10 mouse cellular contexts compared by ENCODE assay signal in the genomic region with DNA sequence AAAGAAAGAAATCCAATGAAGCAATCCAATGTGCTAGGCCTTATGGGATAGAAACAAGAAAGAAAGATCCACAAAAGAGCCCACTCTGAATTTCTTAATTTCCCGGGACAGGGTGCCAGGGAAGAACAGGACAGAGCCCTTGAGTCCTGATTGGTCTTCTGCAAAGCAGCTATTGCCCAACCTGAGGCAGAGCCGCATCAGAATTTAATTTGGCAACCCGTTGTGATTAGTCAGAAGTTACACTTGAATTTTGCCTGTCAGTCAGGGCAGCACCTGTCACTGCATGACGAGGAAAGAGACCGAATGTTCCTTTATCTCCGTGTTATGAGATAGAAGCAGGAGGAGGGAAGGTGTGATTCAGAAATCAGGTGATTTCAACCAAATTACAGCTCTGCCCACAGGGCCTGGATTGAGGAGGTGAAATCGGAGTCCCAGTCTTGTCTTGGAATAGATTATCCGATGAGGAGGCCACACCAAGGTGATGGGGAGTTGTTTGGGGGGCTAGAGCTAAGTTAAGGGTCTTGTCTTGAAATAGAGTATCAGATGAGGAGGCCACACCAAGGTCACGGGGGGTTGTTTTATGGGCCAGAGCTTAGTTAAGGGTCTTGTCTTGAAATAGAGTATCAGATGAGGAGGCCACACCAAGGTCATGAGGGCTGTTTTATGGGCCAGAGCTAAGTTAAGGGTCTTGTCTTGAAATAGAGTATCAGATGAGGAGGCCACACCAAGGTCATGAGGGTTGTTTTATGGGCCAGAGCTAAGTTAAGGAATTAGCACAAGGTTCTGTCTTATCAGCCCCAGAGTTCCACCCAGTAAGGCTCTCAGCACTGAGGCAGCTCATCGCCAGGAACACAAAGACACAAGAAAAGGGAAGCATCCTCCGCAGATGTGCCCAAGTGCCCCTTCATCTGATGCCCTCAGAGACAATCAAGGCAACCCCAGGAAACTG. TPM values are rescaled to one million over a fixed set of nuclear protein-coding genes. Genes with fewer than 3 reads are reported as not detected.
A peak's percentile ranks its signal among the peaks of the same experiment; 100 is the strongest.
DNase-seq lines count a peak whose midpoint lies in the region; ATAC-seq and TF ChIP-seq lines count a peak whose summit lies in the region.
"Had no signal": no experiment of that assay in that cellular context is flagged by ENCODE, and none has a peak within 500 bp of the region (broad histone marks: within the 10 kb centered on the region; RNA-seq: fewer than 3 reads in every experiment).

Gene Adh1 (plus strand): TSS at position 271 of the 949 bp plus-strand sequence.

- H3K9me3 ChIP-seq in midbrain, embryonic 11.5 days (ENCODE audit: control insufficient read depth, low read length): no peaks in the 10 kb centered on the region
- no peaks in the 10 kb centered on the region for H3K9me3 ChIP-seq in midbrain, embryonic 14.5 days (ENCODE audit: control insufficient read depth, low read length)
- no peaks in the 10 kb centered on the region for H3K9me3 ChIP-seq in heart, postnatal 0 days (replicated peaks; ENCODE audit: control insufficient read depth, low read length)
- no peaks in the 10 kb centered on the region for H3K9me3 ChIP-seq in stomach, postnatal 0 days (ENCODE audit: control insufficient read depth, low read length)

- DNase-seq in heart, adult 18-20 months: no peak
- no peak for DNase-seq in heart, adult 9 months (ENCODE audit: low spot score in 2 of 2)
- DNase-seq in midbrain, embryonic 11.5 days (ENCODE audit: low spot score, missing footprints): peak; percentile 59
- DNase-seq in midbrain, embryonic 14.5 days: no peak
- no peak for DNase-seq in heart, postnatal 0 days (ENCODE audit: low spot score)
- DNase-seq in stomach, postnatal 0 days (ENCODE audit: low spot score): no peak
- DNase-seq in right cerebral cortex, adult 2 months (ENCODE audit: low spot score in 2 of 2): no peak
- DNase-seq in layer of hippocampus, postnatal 10 days (ENCODE audit: low spot score in 2 of 2): no peak
- DNase-seq: spleen, adult 18-20 months had no signal

- 89% methylated on average over 11 of the region's 11 CpGs for WGBS in midbrain, embryonic 11.5 days
- 87% methylated on average over 11 of the region's 11 CpGs for WGBS in midbrain, embryonic 14.5 days
- 68% methylated on average over 11 of the region's 11 CpGs for WGBS in heart, postnatal 0 days
- 82% methylated on average over 11 of the region's 11 CpGs for WGBS in stomach, postnatal 0 days

- no peaks in the 10 kb centered on the region for H3K27me3 ChIP-seq in midbrain, embryonic 11.5 days (ENCODE audit: control insufficient read depth, insufficient read depth, low read length)
- H3K27me3 ChIP-seq in midbrain, embryonic 14.5 days (ENCODE audit: control insufficient read depth, insufficient read depth, low read length): no peaks in the 10 kb centered on the region
- no peaks in the 10 kb centered on the region for H3K27me3 ChIP-seq in heart, postnatal 0 days (ENCODE audit: control insufficient read depth, insufficient read depth, low read length)
- no peaks in the 10 kb centered on the region for H3K27me3 ChIP-seq in stomach, postnatal 0 days (ENCODE audit: control insufficient read depth, insufficient read depth, low read length)

- no peak within 1 kb of the TSS for H3K4me3 ChIP-seq in midbrain, embryonic 11.5 days (ENCODE audit: low read depth, low read length)
- no peak within 1 kb of the TSS for H3K4me3 ChIP-seq in midbrain, embryonic 14.5 days (replicated peaks; ENCODE audit: low read depth, low read length)
- no peak within 1 kb of the TSS for H3K4me3 ChIP-seq in heart, postnatal 0 days (ENCODE audit: low read depth, low read length)
- H3K4me3 ChIP-seq in stomach, postnatal 0 days (ENCODE audit: low read depth, low read length): no peak within 1 kb of the TSS

- no peak within 1 kb of the TSS for H3K4me2 ChIP-seq in midbrain, embryonic 11.5 days
- H3K4me2 ChIP-seq in midbrain, embryonic 14.5 days (ENCODE audit: low read length): no peak within 1 kb of the TSS
- H3K4me2 ChIP-seq in heart, postnatal 0 days (ENCODE audit: low read depth, low read length): no peak within 1 kb of the TSS
- no peak within 1 kb of the TSS for H3K4me2 ChIP-seq in stomach, postnatal 0 days (replicated peaks; ENCODE audit: low read depth)

- TF ChIP-seq CTCF in heart, postnatal 0 days (IDR thresholded peaks at IDR 0.05; ENCODE audit: low read depth): no peak
- TF ChIP-seq CTCF in stomach, postnatal 0 days (IDR thresholded peaks at IDR 0.05; ENCODE audit: low read depth): no peak

- H3K9ac ChIP-seq in midbrain, embryonic 11.5 days (ENCODE audit: low read length): no peak within 1 kb of the TSS
- no peak within 1 kb of the TSS for H3K9ac ChIP-seq in midbrain, embryonic 14.5 days (replicated peaks; ENCODE audit: low read length)
- no peak within 1 kb of the TSS for H3K9ac ChIP-seq in heart, postnatal 0 days (replicated peaks; ENCODE audit: low read depth, low read length)
- H3K9ac ChIP-seq in stomach, postnatal 0 days (ENCODE audit: low read length): no peak within 1 kb of the TSS
- H3K9ac ChIP-seq: liver, embryonic 14.5 days had no signal

- H3K4me1 ChIP-seq in midbrain, embryonic 11.5 days (ENCODE audit: control insufficient read depth, insufficient read depth, low read length): no peaks in the 10 kb centered on the region
- no peaks in the 10 kb centered on the region for H3K4me1 ChIP-seq in midbrain, embryonic 14.5 days (ENCODE audit: control insufficient read depth, insufficient read depth, low read length)
- H3K4me1 ChIP-seq in heart, postnatal 0 days (ENCODE audit: control insufficient read depth, insufficient read depth): no peaks in the 10 kb centered on the region
- no peaks in the 10 kb centered on the region for H3K4me1 ChIP-seq in stomach, postnatal 0 days (replicated peaks; ENCODE audit: control insufficient read depth, insufficient read depth)

- no peaks in the 10 kb centered on the region for H3K36me3 ChIP-seq in midbrain, embryonic 11.5 days (ENCODE audit: control insufficient read depth, insufficient read depth, low read length)
- H3K36me3 ChIP-seq in midbrain, embryonic 14.5 days (ENCODE audit: control insufficient read depth, insufficient read depth, low read length): no peaks in the 10 kb centered on the region
- no peaks in the 10 kb centered on the region for H3K36me3 ChIP-seq in heart, postnatal 0 days (replicated peaks; ENCODE audit: control insufficient read depth, insufficient read depth, low read length)
- H3K36me3 ChIP-seq in stomach, postnatal 0 days (ENCODE audit: control insufficient read depth, insufficient read depth, low read length): no peaks in the 10 kb centered on the region

- TF ChIP-seq EP300 in heart, postnatal 0 days (IDR thresholded peaks at IDR 0.05; ENCODE audit: low read depth): no peak
- TF ChIP-seq EP300 in stomach, postnatal 0 days (optimal IDR thresholded peaks at IDR 0.05): no peak

- no peak for ATAC-seq in midbrain, embryonic 11.5 days (ENCODE audit: low FRiP score)
- ATAC-seq in midbrain, embryonic 14.5 days (ENCODE audit: low FRiP score, low TSS enrichment): no peak
- no peak for ATAC-seq in heart, postnatal 0 days (ENCODE audit: insufficient read depth, low read depth)
- ATAC-seq in stomach, postnatal 0 days (ENCODE audit: low FRiP score, low TSS enrichment): no peak

- H3K27ac ChIP-seq in midbrain, embryonic 11.5 days (ENCODE audit: low read depth, low read length): no peak within 1 kb of the TSS
- no peak within 1 kb of the TSS for H3K27ac ChIP-seq in midbrain, embryonic 14.5 days (replicated peaks; ENCODE audit: low read depth, low read length)
- no peak within 1 kb of the TSS for H3K27ac ChIP-seq in heart, postnatal 0 days (ENCODE audit: low read depth)
- H3K27ac ChIP-seq in stomach, postnatal 0 days (replicated peaks): no peak within 1 kb of the TSS
- H3K27ac ChIP-seq: liver, embryonic 14.5 days had no signal

RNA-seq across cellular contexts. Expression of gene Adh1, which starts in this region (rescaled TPM):
- total RNA-seq in heart, adult 18-20 months (2021): 10 to 100 TPM; 31.3 to 42.9 TPM
- 0.23 and 0.48 TPM in 2 replicates for polyA plus RNA-seq in midbrain, embryonic 11.5 days (2014; fragmentation: Nextera tagmentation; extraction: Ambion mirVana)
- polyA plus RNA-seq in midbrain, embryonic 14.5 days (2014; fragmentation: Nextera tagmentation; extraction: Ambion mirVana): 0.32 and 0.51 TPM in 2 replicates
- 15.8 and 73.9 TPM in 2 replicates for total RNA-seq in heart, postnatal 0 days (2014; rRNA removed; ENCODE audit: low replicate concordance)
- polyA plus RNA-seq in heart, postnatal 0 days (2015; fragmentation: Nextera tagmentation; extraction: Ambion mirVana): 10.8 and 11.8 TPM in 2 replicates
- 134 and 155 TPM in 2 replicates for polyA plus RNA-seq in stomach, postnatal 0 days (2015; fragmentation: Nextera tagmentation; extraction: Ambion mirVana)
- total RNA-seq in layer of hippocampus, postnatal 10 days (2021): 1 to 10 TPM; 1.4 to 1.7 TPM

Comparison
In these comparisons a context has a peak if more than half of its experiments do, and no peak if none do; other contexts are left out.
1. RNA of gene Adh1 (polyA plus RNA-seq): 134 to 155 TPM in stomach, postnatal 0 days; 10.8 to 11.8 TPM in heart, postnatal 0 days, 0.32 to 0.51 TPM in midbrain, embryonic 14.5 days and 0.23 to 0.48 TPM in midbrain, embryonic 11.5 days; every median in the first group is over 10 times any median in the second.
2. Peak in DNase-seq in midbrain, embryonic 11.5 days; RNA of the gene not detected or under 1 TPM.